Mouse (Mus musculus) brain, embryonic 14.5 days (tissue): ENCODE data around the gene Trpm3. TPM values are rescaled to one million over a fixed set of nuclear protein-coding genes. Genes with fewer than 3 reads are reported as not detected.
"Not testable (repeated sequence)": the region's sequence is repeated elsewhere in the genome, so short reads cannot be mapped to it uniquely, and the experiment has no call there.

ENCODE experiments used
- DNase-seq: peaks from one replicate; pipeline ENCODE4 v3.0.0-alpha.2; 2011; ENCODE audit warnings: low read depth
- CTCF ChIP-seq: fragments of 200-500 bp; IDR thresholded peaks from 2 replicates; pipeline ENCODE4 v1.5.1; 2012; ENCODE audit warnings: inconsistent platforms, mild to moderate bottlenecking, moderate library complexity, borderline replicate concordance; ENCODE audit not compliant: insufficient read depth, insufficient read length; ENCODE audit errors: extremely low read depth
- POLR2A ChIP-seq: fragments of 200-500 bp; IDR thresholded peaks from 2 replicates; pipeline ENCODE4 v1.6.1; 2012; ENCODE audit warnings: mild to moderate bottlenecking, inconsistent platforms, borderline replicate concordance; ENCODE audit not compliant: poor library complexity, insufficient read depth, insufficient read length, severe bottlenecking; ENCODE audit errors: extremely low read depth
- polyA plus RNA-seq: library from polyadenylated mRNA; depleted of rRNA; stranded (reverse); fragments of >200 nt; gene quantifications from 2 replicates; pipeline ENCODE4 v1.2.3, GENCODE M21; 2012

Gene Trpm3
- polyA plus RNA-seq, 1 experiment, result 27.7 TPM

DNA sequence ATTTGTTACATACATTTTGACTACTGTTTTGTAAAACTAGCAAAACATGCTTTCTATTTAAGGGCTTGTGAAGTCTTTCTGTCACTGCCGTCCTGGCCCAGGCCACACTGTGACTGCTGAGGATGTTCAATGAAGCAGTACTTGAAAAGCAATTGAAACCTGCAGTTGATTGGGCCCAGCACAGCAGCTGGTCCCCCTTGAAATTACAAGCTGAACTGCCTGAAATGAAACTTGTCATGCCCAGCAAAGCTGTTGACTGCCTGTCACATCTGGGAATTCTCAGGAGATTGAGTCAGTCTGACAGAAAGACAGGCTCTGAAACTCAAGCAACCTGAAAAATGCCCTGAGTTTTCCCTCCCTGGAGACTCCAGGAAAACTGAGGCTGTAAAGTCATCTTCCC, 687.0 kb downstream of the Trpm3 start:
- TF ChIP-seq CTCF (no peak), POLR2A (no peak)
- peak; percentile 66 for DNase-seq

DNA sequence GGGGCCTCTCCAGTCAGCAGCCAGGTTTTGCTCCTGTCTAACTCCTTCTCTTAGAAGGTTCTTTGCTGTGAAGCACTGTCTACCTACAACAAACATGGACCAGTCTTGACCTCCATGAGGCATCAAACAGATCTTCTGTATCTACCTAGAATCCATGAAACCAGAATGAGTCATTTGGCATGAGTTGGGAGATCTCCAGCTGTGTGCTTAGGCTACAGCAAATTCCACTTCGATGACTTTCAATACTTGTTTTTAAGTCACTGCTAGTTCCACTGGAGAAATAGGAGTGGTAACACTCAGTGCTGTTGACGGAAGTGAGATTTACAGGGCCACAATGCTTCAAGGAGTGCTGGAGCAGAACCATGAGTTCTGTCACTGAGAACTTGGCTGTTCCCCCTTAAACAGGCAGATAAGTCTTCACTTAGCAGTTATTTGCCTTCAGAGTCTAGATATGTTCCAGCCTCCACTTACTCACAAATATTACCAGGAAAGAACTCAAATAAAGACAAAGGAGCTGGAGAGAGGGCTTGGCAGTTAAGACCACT, 689.4 kb downstream of the Trpm3 start:
- no peak for DNase-seq
- no peak for TF ChIP-seq POLR2A
- no peak for TF ChIP-seq CTCF

DNA sequence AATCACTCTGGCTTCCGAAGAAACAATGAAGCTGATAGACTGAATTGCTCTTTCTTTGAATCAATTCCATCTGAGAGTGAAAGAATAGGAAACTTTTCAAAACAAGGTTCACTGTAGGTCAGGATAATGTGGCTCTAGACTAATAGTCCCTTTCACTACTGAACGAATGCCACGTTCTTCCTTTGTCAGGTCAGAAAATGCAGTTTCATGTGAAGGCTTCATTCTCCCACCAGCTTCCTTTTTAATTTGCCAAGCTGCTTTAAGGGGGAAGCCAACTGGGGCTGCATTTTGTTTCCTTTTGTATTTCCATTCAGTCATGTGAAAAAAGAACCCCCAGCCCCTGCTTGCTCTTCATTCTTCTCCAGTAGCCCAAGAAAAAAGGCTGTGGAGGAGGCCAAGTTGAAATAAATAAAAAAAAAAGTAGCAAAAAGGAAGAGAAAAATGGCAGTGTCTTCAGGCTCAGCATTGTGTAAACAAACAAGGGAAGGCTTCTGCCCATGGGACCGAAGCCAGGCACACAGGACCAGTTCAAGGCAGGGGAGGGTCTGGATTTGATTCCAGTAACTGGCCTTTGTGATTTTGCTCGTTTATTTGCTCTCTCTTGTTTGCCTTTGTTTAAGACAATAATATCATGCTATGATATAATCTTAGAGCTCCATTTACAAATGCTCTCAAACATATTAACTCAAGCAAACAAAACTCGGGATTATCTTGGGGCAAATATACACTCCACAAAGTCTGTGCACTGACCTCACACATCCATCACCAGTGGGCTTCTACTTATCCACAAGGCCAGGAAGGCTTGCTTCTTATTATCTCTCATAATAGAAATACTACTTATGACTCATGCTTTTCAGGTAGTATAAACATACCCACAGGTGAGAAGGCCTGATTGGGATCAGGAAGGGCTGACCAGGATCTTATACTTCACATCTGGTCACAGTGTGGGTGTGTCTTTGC, 702.5 kb downstream of the Trpm3 start:
- peak; percentile 93 for DNase-seq
- TF ChIP-seq POLR2A (no peak), CTCF (no peak)

DNA sequence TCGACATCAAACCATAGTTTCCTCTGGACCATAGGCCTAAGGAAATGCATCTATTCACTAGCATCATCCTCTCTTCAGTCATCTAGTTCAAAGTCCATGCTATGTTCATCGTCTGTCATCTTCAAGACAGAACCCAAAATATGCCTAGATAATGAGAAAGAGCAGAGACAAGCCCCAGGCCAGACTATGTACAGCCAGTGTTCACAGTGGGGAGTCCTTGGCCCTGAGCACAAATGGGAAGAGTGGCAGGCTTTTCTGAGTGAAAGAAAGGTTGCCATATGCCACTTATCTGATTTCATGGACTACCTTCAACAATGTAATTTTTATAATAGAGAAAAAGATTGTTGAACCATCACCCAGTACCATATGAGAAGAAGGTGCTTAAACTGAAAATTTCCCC, 703.9 kb downstream of the Trpm3 start:
- TF ChIP-seq CTCF (no peak), POLR2A (no peak)
- DNase-seq, result no peak

DNA sequence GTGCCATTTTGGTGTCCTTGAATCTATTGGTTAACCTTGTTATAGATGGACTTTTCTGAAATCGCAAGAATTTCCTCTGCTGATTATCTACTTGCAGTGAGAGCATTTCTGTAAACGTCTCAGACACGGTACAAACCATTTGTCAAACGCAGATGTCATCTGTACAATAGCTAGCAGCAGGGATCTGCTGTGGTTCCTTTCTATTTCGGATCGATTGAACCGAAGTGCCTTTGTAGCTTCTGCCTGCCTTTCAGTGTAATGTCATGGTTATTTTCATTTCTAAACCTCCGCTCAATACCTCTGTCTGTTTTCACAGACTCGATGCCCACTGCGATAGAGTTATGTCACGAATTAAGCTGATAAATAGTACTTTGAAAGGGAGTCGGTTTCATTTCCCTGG, 708.9 kb downstream of the Trpm3 start:
- DNase-seq, result peak; percentile 59

DNA sequence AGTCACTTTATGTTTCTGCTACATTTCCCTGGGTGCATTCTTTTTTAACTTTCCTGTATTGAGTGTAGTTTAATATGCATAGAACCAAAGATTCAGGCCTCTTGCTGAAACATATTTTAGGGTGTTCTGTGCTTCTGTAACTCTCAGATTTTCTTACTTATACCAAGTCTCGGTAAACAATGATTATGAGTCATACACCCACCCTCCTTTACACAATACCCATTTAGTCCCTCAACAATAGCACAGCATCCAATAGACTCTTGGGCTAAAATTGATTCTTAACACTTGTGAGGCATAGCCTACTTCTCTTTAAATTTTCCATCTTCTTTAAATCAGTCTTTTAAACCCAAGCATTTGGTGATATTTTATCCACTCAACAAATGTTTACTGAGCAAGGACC, 709.4 kb downstream of the Trpm3 start:
- TF ChIP-seq POLR2A (no peak), CTCF (no peak)
- no peak for DNase-seq

More for the DNA sequence above, 708.9 kb downstream of the Trpm3 start:
- TF ChIP-seq POLR2A, result no peak
- TF ChIP-seq CTCF, result no peak

DNA sequence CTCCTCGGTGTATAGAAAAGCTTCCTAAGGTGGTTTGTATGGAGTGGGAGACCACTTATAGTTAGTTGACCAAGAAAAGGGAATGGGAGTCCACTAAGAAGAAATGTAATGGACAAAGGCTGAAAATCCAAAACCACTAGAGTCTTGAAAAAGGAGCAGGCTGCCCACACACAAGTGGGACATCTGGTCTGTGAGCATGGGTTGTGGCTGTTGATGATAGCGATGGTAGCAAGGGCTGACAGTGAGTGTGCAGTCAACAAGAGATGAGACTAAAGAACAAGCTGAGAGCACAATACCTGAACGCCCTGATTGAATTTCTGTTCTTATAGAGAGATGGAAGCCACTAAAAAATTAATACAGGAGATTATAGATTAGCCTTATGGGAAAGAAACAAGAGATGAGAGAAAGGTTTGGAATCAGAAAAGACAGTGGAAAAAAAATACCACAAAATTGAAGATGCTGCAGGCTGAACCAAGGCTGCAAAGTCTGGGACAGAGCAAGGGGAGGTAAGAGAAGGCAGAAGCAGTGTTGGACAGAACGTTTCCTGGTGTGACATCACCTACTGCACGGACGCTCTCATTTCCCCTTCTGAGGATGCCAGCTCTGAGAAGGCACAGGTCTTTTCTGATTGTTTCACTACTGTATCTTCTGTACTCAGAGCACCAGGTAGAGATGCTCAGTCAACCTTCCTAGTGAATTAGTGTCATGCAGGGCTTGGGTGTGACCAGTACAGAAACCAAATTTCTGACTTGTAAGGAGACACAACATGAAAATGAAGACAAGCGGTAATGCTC, 710.1 kb downstream of the Trpm3 start:
- DNase-seq, result no peak
- TF ChIP-seq POLR2A (no peak), CTCF (no peak)

DNA sequence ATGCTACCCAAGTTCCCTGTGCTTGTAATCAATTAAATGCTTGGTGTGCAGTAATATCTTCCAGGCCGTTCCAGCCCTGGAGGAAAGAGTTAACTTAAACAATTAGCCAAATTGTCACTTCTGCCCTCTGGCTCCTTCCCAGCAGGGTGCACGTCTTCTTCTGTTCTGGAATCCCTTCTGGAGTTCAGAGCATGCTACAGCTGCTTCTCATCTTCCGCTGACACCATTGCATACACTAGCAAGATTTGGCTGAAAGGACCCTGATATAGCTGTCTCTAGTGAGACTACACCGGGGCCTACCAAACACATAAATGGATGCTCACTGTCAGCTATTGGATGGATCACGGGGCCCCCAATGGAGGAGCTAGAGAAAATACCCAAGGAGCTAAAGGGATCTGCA, 712.6 kb downstream of the Trpm3 start:
- not testable (repeated sequence) for DNase-seq

DNA sequence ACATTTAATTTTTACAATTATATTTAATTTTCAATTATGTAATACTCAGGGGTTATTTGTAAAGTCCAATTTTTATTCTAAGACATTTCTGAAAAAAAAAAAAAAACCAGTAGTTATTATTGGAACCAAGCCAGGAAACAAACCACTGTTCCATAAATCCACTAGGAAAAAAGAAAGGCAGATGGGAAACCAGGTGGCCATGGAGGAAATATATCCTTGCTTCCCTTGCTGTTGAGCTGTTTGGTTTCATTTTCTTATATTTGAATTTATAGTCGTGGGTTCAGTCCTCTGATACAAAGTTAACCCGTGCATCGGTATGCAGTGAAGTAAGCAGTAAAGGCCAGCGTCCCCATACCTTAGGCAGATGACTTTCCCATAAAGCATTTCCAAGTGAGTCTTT, 720.8 kb downstream of the Trpm3 start:
- DNase-seq, result peak; percentile 63
- TF ChIP-seq POLR2A (no peak), CTCF (no peak)

DNA sequence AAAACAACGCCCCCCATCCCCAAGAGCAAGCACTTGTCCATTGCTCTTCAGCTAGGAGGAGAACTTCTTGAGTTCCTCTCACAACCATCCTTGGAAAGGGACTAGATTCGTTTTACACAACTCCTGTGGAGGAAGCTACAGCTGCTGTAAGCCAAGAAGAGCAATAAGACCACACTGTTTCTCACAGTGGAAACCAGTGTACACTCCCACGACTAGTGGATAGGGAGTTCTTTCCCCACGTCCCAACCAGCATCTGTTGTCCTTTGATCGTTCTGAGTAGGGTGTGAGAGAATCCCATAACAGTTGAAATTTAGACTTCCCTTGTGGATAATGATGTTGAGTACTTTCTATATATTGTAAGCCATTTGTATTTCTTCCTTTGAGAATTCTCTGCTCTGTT, 728.6 kb downstream of the Trpm3 start:
- TF ChIP-seq CTCF (no peak), POLR2A (no peak)
- no peak for DNase-seq

DNA sequence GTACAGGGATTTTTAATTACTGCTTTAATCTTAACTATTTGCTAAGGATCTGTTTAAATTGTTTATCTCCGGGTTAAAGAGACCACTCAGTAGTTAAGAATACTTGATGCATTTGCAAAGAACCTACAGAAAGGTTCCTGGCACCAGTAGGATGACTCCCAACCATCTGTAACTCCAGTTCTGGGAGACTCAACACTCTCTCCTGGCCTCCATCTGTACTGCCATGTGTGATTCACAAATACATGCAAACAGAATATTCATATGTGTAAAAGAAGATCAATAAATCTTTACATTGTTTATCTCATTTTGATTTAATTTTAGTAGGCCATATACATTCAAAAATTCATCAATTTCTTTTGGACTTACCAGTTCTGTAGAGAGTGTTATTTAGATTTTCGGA, 731.0 kb downstream of the Trpm3 start:
- peak; percentile 53 for DNase-seq

More for the DNA sequence above, 731.0 kb downstream of the Trpm3 start:
- no peak for TF ChIP-seq POLR2A
- TF ChIP-seq CTCF, result no peak
